Mouse (Mus musculus): ENCODE results near the gene Adrm1. TPM values are rescaled to one million over a fixed set of nuclear protein-coding genes. Genes with fewer than 3 reads are reported as not detected.

The Adrm1 gene
- polyA plus RNA-seq, 1 experiment from 2014 or later: 174 TPM

- ATAC-seq (ENCODE audit: low FRiP score): peak; percentile 62
- Histone ChIP-seq H3K27me3 (ENCODE audit: control insufficient read depth, insufficient read depth, low read length) (no peaks in the 10 kb centered on the region), H3K36me3 (ENCODE audit: control insufficient read depth, insufficient read depth, low read length) (no peaks in the 10 kb centered on the region), H3K4me3 (ENCODE audit: low read depth, low read length) (no peak overlapping the region), H3K4me2 (replicated peaks; ENCODE audit: low read depth, low read length) (no peak overlapping the region), H3K9ac (ENCODE audit: low read depth, low read length) (no peak overlapping the region), H3K27ac (ENCODE audit: low read depth, low read length) (peak overlapping the region; percentile 58), H3K9me3 (ENCODE audit: control insufficient read depth, low read length) (no peaks in the 10 kb centered on the region), H3K4me1 (replicated peaks; ENCODE audit: control insufficient read depth, insufficient read depth, low read length) (no peaks in the 10 kb centered on the region; the same call in 1 of the 2 replicates)
- no peak for DNase-seq (ENCODE audit: low spot score)
- WGBS: 75% methylated on average over 12 of the region's 12 CpGs
Measured at GRCm38 (mm10) chr2:180205083-180205955, 34.0 kb downstream of the Adrm1 start.

GRCm38 (mm10) chr2:180205956-180206280, 34.6 kb downstream of the Adrm1 start:
- H3K9ac ChIP-seq (ENCODE audit: low read depth, low read length): no peak overlapping the region
- no peaks in the 10 kb centered on the region for H3K36me3 ChIP-seq (ENCODE audit: control insufficient read depth, insufficient read depth, low read length)
- peak overlapping the region; percentile 58; the same call in 1 of the 2 replicates for H3K27ac ChIP-seq (ENCODE audit: low read depth, low read length)
- H3K4me2 ChIP-seq (replicated peaks; ENCODE audit: low read depth, low read length): no peak overlapping the region
- no peaks in the 10 kb centered on the region for H3K27me3 ChIP-seq (ENCODE audit: control insufficient read depth, insufficient read depth, low read length)
- ATAC-seq (ENCODE audit: low FRiP score) (no peak), DNase-seq (ENCODE audit: low spot score) (no peak)
- WGBS: 84% methylated on average over 2 of the region's 2 CpGs
- H3K4me1 ChIP-seq (replicated peaks; ENCODE audit: control insufficient read depth, insufficient read depth, low read length): no peaks in the 10 kb centered on the region; the same call in 1 of the 2 replicates
- H3K9me3 ChIP-seq (ENCODE audit: control insufficient read depth, low read length): no peaks in the 10 kb centered on the region
- no peak overlapping the region for H3K4me3 ChIP-seq (ENCODE audit: low read depth, low read length)

- no peaks in the 10 kb centered on the region for H3K27me3 ChIP-seq (ENCODE audit: control insufficient read depth, insufficient read depth, low read length)
- no peaks in the 10 kb centered on the region; the same call in 1 of the 2 replicates for H3K4me1 ChIP-seq (replicated peaks; ENCODE audit: control insufficient read depth, insufficient read depth, low read length)
- ATAC-seq (ENCODE audit: low FRiP score): 0 out of 2 replicates have a peak, but pooled peaks have one; percentile 23
- H3K27ac ChIP-seq (ENCODE audit: low read depth, low read length): no peak overlapping the region
- peak; percentile 63 for DNase-seq (ENCODE audit: low spot score)
- 72% methylated on average over 7 of the region's 7 CpGs for WGBS
- H3K4me3 ChIP-seq (ENCODE audit: low read depth, low read length): no peak overlapping the region
- no peak overlapping the region for H3K9ac ChIP-seq (ENCODE audit: low read depth, low read length)
- no peaks in the 10 kb centered on the region for H3K9me3 ChIP-seq (ENCODE audit: control insufficient read depth, low read length)
- no peaks in the 10 kb centered on the region for H3K36me3 ChIP-seq (ENCODE audit: control insufficient read depth, insufficient read depth, low read length)
- H3K4me2 ChIP-seq (replicated peaks; ENCODE audit: low read depth, low read length): no peak overlapping the region
Measured at GRCm38 (mm10) chr2:180207840-180208239, 36.6 kb downstream of the Adrm1 start.

- 86% methylated on average over 1 of the region's 1 CpGs for WGBS
- no peak for ATAC-seq (ENCODE audit: low FRiP score)
Measured at GRCm38 (mm10) chr2:180208976-180209375, 37.7 kb downstream of the Adrm1 start.

GRCm38 (mm10) chr2:180212255-180212654, 41.0 kb downstream of the Adrm1 start:
- H3K4me3 ChIP-seq (ENCODE audit: low read depth, low read length): no peak overlapping the region
- H3K36me3 ChIP-seq (ENCODE audit: control insufficient read depth, insufficient read depth, low read length): no peaks in the 10 kb centered on the region
- H3K4me1 ChIP-seq (replicated peaks; ENCODE audit: control insufficient read depth, insufficient read depth, low read length): no peaks in the 10 kb centered on the region; the same call in 1 of the 2 replicates
- no peaks in the 10 kb centered on the region for H3K9me3 ChIP-seq (ENCODE audit: control insufficient read depth, low read length)
- H3K27ac ChIP-seq (ENCODE audit: low read depth, low read length): no peak overlapping the region
- 90% methylated on average over 3 of the region's 3 CpGs for WGBS
- ATAC-seq (ENCODE audit: low FRiP score) (no peak), DNase-seq (ENCODE audit: low spot score) (no peak)
- no peak overlapping the region for H3K4me2 ChIP-seq (replicated peaks; ENCODE audit: low read depth, low read length)
- no peaks in the 10 kb centered on the region for H3K27me3 ChIP-seq (ENCODE audit: control insufficient read depth, insufficient read depth, low read length)
- no peak overlapping the region for H3K9ac ChIP-seq (ENCODE audit: low read depth, low read length)

More at GRCm38 (mm10) chr2:180208976-180209375, 37.7 kb downstream of the Adrm1 start:
- H3K27ac ChIP-seq (ENCODE audit: low read depth, low read length): no peak overlapping the region
- H3K4me2 ChIP-seq (replicated peaks; ENCODE audit: low read depth, low read length): no peak overlapping the region
- no peak for DNase-seq (ENCODE audit: low spot score)
- no peaks in the 10 kb centered on the region for H3K9me3 ChIP-seq (ENCODE audit: control insufficient read depth, low read length)
- H3K27me3 ChIP-seq (ENCODE audit: control insufficient read depth, insufficient read depth, low read length): no peaks in the 10 kb centered on the region
- no peaks in the 10 kb centered on the region; the same call in 1 of the 2 replicates for H3K4me1 ChIP-seq (replicated peaks; ENCODE audit: control insufficient read depth, insufficient read depth, low read length)
- H3K36me3 ChIP-seq (ENCODE audit: control insufficient read depth, insufficient read depth, low read length): no peaks in the 10 kb centered on the region
- H3K9ac ChIP-seq (ENCODE audit: low read depth, low read length): no peak overlapping the region
- no peak overlapping the region for H3K4me3 ChIP-seq (ENCODE audit: low read depth, low read length)

- Histone ChIP-seq H3K9me3 (ENCODE audit: control insufficient read depth, low read length) (no peaks in the 10 kb centered on the region), H3K4me3 (ENCODE audit: low read depth, low read length) (no peak overlapping the region), H3K36me3 (ENCODE audit: control insufficient read depth, insufficient read depth, low read length) (no peaks in the 10 kb centered on the region), H3K4me2 (replicated peaks; ENCODE audit: low read depth, low read length) (no peak overlapping the region), H3K4me1 (replicated peaks; ENCODE audit: control insufficient read depth, insufficient read depth, low read length) (no peaks in the 10 kb centered on the region), H3K27ac (ENCODE audit: low read depth, low read length) (no peak overlapping the region), H3K27me3 (ENCODE audit: control insufficient read depth, insufficient read depth, low read length) (no peaks in the 10 kb centered on the region), H3K9ac (ENCODE audit: low read depth, low read length) (no peak overlapping the region)
- ATAC-seq (ENCODE audit: low FRiP score) (no peak), DNase-seq (ENCODE audit: low spot score) (no peak)
- WGBS: 89% methylated on average over 4 of the region's 4 CpGs
Measured at GRCm38 (mm10) chr2:180214352-180214978, 43.2 kb downstream of the Adrm1 start.

GRCm38 (mm10) chr2:180215011-180215461, 43.8 kb downstream of the Adrm1 start:
- H3K9me3 ChIP-seq (ENCODE audit: control insufficient read depth, low read length): no peaks in the 10 kb centered on the region
- ATAC-seq (ENCODE audit: low FRiP score): no peak
- H3K4me3 ChIP-seq (ENCODE audit: low read depth, low read length): no peak overlapping the region
- H3K4me1 ChIP-seq (replicated peaks; ENCODE audit: control insufficient read depth, insufficient read depth, low read length): no peaks in the 10 kb centered on the region
- no peaks in the 10 kb centered on the region for H3K27me3 ChIP-seq (ENCODE audit: control insufficient read depth, insufficient read depth, low read length)
- DNase-seq (ENCODE audit: low spot score): no peak
- no peak overlapping the region for H3K4me2 ChIP-seq (replicated peaks; ENCODE audit: low read depth, low read length)
- no peaks in the 10 kb centered on the region for H3K36me3 ChIP-seq (ENCODE audit: control insufficient read depth, insufficient read depth, low read length)
- 72% methylated on average over 8 of the region's 8 CpGs for WGBS
- H3K9ac ChIP-seq (ENCODE audit: low read depth, low read length): no peak overlapping the region
- no peak overlapping the region for H3K27ac ChIP-seq (ENCODE audit: low read depth, low read length)

- no peak overlapping the region for H3K9ac ChIP-seq (ENCODE audit: low read depth, low read length)
- H3K4me2 ChIP-seq (replicated peaks; ENCODE audit: low read depth, low read length): no peak overlapping the region
- no peaks in the 10 kb centered on the region for H3K36me3 ChIP-seq (ENCODE audit: control insufficient read depth, insufficient read depth, low read length)
- H3K27ac ChIP-seq (ENCODE audit: low read depth, low read length): no peak overlapping the region
- no peak for DNase-seq (ENCODE audit: low spot score)
- WGBS: 84% methylated on average over 6 of the region's 6 CpGs
- no peaks in the 10 kb centered on the region for H3K9me3 ChIP-seq (ENCODE audit: control insufficient read depth, low read length)
- H3K4me3 ChIP-seq (ENCODE audit: low read depth, low read length): no peak overlapping the region
- no peak for ATAC-seq (ENCODE audit: low FRiP score)
- no peaks in the 10 kb centered on the region for H3K27me3 ChIP-seq (ENCODE audit: control insufficient read depth, insufficient read depth, low read length)
- H3K4me1 ChIP-seq (replicated peaks; ENCODE audit: control insufficient read depth, insufficient read depth, low read length): no peaks in the 10 kb centered on the region
Measured at GRCm38 (mm10) chr2:180215951-180216350, 44.7 kb downstream of the Adrm1 start.
